Mouse (Mus musculus): ENCODE measurements around the gene Gsap.
A peak's percentile ranks its signal among the peaks of the same experiment; 100 is the strongest.

Gsap gene

DNA sequence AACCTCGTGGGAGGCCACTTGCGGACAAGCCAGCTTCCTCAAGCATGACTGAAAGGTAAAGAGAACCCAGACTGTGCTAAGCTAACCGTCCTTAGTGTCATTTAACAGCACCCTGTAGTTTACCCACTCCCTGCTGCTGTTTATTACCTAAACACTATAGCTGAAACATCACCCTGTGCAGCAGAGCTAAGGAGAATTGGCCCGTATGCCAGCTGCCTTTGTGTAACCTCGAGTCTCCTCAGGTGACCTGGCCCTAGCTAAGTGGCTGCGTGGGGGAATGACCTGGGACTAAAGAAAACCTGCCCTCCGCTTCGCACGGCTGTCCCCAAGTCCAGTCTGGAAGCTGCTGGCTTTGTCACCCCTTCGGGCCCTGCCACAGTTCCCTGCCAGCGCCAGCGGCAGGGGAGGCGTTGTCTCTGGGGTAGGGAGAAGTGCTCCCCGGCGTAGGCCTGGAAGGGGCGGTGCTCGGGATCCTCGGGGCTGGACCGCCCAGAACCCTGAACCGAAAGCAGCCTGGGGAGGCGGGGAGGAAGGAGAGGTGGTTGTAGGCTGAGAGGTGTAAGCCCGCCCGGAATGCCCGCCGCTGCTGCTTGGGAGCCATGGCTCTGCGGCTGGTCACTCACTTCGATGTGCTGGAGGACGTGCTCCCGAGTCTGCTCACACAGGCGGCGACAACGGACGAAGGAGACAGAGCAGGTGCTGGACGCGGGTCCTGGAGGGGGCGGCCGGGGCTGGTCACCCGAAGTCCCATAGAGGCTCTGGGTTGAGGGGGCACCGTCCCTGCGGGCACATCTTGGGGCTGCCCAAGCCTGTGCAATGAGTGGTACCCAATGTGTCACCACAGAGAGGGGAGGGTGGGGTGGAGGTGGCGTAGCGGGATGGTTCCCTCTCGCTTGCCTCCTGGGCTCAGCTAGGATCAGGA is at the start of gene Gsap:
TSS of gene Gsap (plus strand) at position 492 of the 922 bp plus-strand sequence.
- peak; percentile 87 to 89 for DNase-seq

DNA sequence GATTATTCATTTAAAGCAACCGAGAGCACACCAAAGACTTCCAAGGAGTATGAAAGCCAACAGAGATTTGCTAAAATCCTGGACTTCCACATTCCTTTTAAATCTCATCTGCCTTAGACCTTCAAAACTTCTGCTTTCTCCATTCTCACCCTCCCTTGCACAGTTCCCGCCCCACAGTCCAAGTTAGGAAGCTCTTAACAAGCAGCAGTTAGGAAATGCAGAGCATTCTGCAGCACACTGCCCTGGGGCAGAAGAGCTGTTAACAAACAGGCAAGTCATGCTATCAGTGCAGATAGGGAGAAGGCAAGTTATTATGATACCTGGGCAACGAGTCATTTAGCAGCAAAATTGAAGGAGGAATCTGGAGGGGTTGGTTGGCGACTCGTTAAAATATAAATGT is 49.5 kb upstream of the Gsap start:
- no peak for DNase-seq

GRCm38 (mm10) chr5:21139505-21139904 is 46.5 kb upstream of the Gsap start:
- DNase-seq, result peak; percentile 24 to 55

DNA sequence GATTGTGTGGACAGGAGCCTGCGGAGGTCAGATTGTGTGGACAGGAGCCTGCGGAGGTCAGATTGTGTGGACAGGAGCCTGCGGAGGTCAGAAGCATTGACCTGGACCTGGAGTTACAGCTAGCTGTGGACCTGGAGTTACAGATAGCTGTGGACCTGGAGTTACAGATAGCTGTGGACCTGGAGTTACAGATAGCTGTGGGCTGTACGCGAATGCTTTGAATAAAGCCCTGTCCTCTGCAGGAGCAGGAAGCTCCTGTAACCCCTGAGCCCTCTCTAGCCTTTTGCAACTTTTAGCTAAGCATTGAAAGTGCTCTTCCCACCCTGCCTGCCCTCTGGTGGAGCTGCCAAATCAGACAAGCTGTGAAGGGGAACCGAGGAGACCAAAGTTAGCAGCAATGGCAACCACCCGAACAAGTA is 44.9 kb upstream of the Gsap start:
- DNase-seq, result peak; percentile 28 to 59

- DNase-seq, result no peak
Measured at GRCm38 (mm10) chr5:21141626-21142025, 44.4 kb upstream of the Gsap start.

- no peak for DNase-seq
Measured at GRCm38 (mm10) chr5:21143032-21143431, 43.0 kb upstream of the Gsap start.

- peak; percentile 53 to 65 for DNase-seq
Measured at GRCm38 (mm10) chr5:21144506-21145169, 41.4 kb upstream of the Gsap start.

DNA sequence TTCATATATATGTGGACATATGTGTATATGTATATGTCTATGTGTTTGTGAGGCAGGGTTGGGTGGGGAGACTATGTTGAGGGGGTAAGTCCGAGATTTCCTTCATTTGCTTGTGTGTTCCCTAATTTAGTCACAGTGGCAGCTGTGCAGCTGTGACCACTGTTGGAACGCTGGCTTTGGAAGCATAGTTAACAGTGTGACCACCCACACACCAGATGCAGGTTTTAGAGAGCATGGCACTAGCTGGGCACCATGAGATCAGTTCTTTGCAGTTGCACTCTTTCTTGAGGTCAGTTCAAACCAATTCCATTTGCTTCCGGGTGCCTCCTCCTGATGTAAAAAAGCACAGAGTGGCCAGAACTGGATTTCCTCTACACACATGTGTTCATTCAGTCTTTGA is 37.7 kb upstream of the Gsap start:
- DNase-seq, result no peak

DNA sequence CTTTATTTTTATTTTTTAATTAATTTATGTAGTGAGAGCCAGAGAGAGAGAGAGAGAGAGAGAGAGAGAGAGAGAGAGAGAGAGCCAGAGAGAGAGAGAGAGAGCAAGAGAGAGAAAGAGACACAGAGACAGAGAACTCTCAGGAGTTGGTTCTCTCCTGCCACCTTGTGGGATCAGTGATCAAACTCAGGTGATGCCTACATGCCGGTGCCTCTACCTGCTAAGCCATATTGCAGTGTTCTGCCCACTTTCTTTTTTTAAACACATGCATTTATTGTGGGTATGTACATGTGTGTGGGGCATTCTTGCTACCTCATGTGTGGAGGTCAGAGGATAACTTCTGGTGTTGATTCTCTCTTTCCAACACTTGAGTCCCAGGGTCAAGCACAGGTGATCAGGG is 32.4 kb upstream of the Gsap start:
- DNase-seq, result peak in 1 of 2 experiments; percentile 46

GRCm38 (mm10) chr5:21156770-21157169 is 29.3 kb upstream of the Gsap start:
- DNase-seq, result no peak

- DNase-seq, result no peak
Measured at GRCm38 (mm10) chr5:21159536-21159935, 26.5 kb upstream of the Gsap start.

DNA sequence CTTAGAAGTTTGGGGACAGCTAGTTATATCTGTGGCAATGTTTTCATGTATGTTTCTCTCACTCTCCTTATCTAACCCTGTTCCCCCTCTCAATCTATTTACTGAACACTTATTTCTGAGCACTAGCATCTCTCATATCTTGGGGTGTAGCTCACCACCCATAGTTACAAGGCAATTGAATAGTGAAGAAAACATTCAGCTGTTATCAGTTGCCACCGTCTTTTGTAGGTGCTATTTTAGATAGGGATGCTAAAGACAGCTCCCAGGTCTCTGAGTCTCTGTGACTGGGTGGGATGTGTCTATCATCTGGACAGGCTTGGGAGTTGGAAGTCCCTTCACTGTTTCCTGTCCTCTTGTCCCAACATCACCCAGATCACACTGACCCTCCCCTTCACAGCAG is 25.3 kb upstream of the Gsap start:
- no peak for DNase-seq

GRCm38 (mm10) chr5:21163421-21163820 is 22.6 kb upstream of the Gsap start:
- no peak for DNase-seq

DNA sequence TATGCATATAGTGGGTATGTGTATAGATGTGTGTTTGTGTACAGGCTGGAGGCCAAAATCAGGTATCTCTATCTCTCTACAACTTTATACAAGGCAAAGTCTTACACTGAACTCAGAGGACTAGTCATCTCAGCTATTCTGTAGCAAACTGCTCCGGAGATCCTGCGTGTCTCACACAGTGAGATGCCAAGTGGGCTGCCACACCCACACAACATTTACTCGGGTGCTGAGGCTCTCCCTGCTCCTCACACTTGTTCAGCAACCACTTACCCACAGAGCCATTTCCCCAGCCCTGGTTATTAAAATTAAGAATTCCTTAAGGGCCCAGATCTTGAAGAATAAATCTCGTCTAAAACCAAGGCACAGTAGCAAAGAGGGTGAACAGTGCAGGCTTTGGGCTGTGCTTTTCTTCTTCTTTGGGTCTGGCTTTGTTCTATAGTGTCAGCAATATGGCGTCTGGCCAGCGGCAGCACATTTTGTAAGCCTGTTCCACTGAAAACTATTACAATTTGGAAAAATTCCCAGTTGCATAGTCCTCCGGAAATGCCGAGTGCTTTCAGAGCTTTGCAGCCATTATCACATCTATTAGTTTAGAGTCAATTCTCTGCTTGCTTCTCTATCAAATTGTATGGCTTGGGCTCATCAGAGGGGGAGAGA is 17.2 kb upstream of the Gsap start:
- peak in 1 of 2 experiments; percentile 35 for DNase-seq

DNA sequence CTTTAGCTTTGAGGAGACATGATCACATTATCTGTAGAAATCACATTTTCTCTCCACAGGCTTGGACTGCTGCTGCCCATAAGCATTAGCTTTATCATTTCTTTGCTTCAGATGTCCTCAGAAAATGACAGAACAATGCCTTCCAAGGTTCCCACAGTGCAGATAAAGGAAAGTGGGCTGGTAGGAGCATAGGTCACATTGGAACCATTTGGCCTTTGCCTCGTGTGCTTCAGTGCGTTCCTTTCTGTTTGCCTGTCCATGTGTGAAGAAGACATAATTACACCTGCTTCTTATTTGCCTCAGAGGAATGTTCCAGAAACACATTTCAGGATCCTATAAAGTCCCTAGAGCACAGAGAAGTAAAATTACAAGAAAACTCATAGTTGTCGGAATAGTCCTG is 16.7 kb upstream of the Gsap start:
- no peak for DNase-seq

DNA sequence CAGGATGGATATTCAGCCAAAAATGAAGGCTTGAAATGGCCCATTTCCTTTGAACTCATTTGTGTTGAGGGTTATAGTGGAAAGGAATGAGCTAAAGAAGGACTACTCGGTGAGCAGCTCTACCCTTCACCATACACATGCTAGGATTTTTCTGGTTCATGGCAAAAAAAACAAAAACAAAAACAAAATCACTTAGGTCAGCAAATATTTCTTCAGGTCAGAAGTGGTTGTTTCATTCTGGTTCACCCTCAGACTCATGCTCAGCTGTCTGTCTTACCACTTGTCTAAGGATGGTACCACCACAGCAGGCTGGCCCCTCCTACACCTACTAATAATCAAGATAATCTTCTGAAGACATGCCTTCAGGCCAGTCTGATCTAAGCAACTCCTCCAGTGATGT is 16.2 kb upstream of the Gsap start:
- DNase-seq, result no peak

- no peak for DNase-seq
Measured at GRCm38 (mm10) chr5:21170440-21170839, 15.6 kb upstream of the Gsap start.

DNA sequence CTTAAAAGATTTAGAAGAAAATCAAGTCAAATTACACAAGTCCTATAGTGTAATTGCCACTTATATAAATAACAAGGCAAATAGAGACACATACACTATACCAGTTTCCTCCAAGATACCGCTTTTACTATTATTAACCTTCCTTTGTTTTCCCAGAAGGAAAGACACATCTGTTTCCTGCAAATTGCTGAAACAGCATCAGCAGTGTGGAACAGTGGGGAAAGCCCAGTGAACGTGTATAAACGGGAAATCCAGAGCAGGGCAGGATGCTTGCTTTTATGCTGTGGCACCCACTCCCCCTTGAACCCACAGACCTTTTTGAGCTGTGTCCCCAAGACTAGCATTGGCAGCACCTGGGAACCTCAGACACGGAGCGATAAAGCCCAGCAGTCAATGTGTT is 15.2 kb upstream of the Gsap start:
- no peak for DNase-seq

GRCm38 (mm10) chr5:21171336-21171735 is 14.7 kb upstream of the Gsap start:
- no peak for DNase-seq

- no peak for DNase-seq
Measured at GRCm38 (mm10) chr5:21172316-21172715, 13.7 kb upstream of the Gsap start.

DNA sequence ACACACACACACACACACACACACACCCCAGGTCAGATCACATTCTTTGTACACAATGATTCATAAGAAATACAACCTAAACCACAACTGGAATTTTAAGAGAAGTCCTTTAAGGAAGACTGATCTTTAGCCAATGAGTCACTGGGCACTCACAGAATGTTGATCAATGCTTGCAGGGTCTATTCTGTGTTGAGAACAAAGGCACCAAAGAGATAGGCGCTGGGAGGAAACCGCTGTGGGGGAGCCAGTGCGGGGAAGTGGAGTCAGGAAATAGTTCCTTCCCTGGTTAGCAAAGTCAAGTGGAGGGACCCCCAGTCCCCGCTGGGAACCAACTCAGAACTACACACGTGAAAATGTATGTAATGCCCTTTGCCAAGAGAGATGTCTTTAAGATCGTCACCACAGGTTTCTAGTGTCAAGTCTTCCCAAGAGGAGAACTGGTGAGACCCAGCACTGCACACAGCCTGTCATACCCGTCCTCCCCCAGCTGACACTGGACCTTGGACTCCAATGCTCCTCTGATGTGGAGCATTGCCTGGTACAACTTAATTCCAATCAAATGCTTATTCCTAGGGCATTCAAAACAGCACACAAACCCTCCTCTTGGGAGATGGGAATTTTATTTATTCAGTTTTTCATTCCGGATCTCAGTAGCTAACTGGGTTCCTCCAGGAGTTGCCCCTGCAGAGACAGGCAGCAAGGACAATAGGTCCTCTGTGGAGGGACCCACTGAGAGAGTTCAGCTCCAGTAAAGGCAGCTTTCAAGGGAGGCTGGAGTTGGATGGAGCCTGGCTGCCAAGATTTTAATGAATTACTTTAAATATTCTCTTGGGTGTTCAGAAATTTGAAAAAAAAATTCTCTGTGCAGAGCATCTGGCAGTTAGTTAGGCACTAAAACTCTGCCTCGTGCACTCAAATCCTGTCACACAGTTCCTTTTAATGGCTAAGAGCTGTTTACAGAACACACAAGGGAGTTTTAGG is 10.6 kb upstream of the Gsap start:
- DNase-seq, result peak; percentile 25 to 44

DNA sequence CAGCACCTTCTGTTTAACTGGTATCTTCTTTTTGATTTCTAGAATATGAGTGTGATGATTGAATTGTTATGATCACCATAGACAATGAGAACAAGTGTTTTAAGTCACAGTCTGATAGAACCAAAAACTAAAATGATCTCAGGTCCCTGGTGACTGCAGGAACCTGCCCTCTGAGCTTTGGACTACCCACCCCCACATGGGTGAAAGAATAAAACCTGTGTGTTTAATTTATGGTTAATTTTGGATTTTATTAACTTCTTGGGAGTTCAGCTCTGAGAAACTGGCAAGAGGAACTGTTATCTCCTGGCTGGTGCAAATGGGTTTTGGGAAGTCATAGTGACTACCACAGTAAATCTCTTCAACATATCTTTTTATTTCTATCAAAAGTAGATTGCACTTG is 6.6 kb upstream of the Gsap start:
- peak; percentile 66 to 68 for DNase-seq
